Mouse (Mus musculus) stomach, embryonic 16.5 days (tissue): ENCODE data around the gene Chrna5. TPM values are rescaled to one million over a fixed set of nuclear protein-coding genes. Genes with fewer than 3 reads are reported as not detected.

Experiments
- ATAC-seq: fragments of 200-750 bp; cut with Nextera tagmentation; 2 replicates; pipeline ENCODE4 v1.8.0; 2017; ENCODE audit warnings: moderate number of reproducible peaks, moderate TSS enrichment; ENCODE audit not compliant: insufficient read depth, low FRiP score
- H3K27ac ChIP-seq: fragments of 300-500 bp; sonication (generic); 2 replicates; pipeline ENCODE4 v1.5.1; 2014; ENCODE audit warnings: low read length
- H3K27me3 ChIP-seq: fragments of 300-500 bp; sonication (generic); 2 replicates; pipeline ENCODE4 v1.6.1; 2014; ENCODE audit warnings: low read length, control low read depth, mixed read lengths; ENCODE audit not compliant: control insufficient read depth, insufficient read depth
- H3K36me3 ChIP-seq: fragments of 300-500 bp; sonication (generic); 2 replicates; pipeline ENCODE4 v1.6.1; 2014; ENCODE audit warnings: low read length; ENCODE audit not compliant: control insufficient read depth, insufficient read depth
- H3K4me1 ChIP-seq: fragments of 300-500 bp; sonication (generic); 2 replicates; pipeline ENCODE4 v1.6.1; 2014; ENCODE audit warnings: low read length, control low read depth, mixed read lengths; ENCODE audit not compliant: control insufficient read depth, insufficient read depth
- H3K4me2 ChIP-seq: fragments of 300-500 bp; sonication (generic); 2 replicates; pipeline ENCODE4 v1.6.1; 2014; ENCODE audit warnings: low read depth, low read length, mixed read lengths
- H3K4me3 ChIP-seq: fragments of 300-500 bp; sonication (generic); replicated peaks from 2 replicates; pipeline ENCODE4 v1.5.1; 2014; ENCODE audit warnings: mild to moderate bottlenecking, low read length
- H3K9ac ChIP-seq: fragments of 300-500 bp; sonication (generic); 2 replicates; pipeline ENCODE4 v1.6.1; 2014; ENCODE audit warnings: low read length
- H3K9me3 ChIP-seq: fragments of 300-500 bp; sonication (generic); replicated peaks from 2 replicates; pipeline ENCODE4 v1.6.1; 2016; ENCODE audit warnings: low read length, control low read depth; ENCODE audit not compliant: control insufficient read depth
- WGBS: fragments of 180-500 bp; shearing (Covaris S2); extraction: QIAGEN DNeasy Blood & Tissue Kit; methylation state at CpG from one replicate; pipeline ENCODE4 v1.1.7; 2014; 5-methylcytosine and 5-hydroxymethylcytosine counted together
- polyA plus RNA-seq: library from polyadenylated mRNA; unstranded; fragments of >200 nt; fragmentation: Nextera tagmentation; extraction: Ambion mirVana; gene quantifications from 2 replicates; pipeline ENCODE4 v1.2.1, GENCODE M21; 2015

Chrna5 gene
- polyA plus RNA-seq, 1 experiment from 2014 or later: 0.44 TPM

DNA sequence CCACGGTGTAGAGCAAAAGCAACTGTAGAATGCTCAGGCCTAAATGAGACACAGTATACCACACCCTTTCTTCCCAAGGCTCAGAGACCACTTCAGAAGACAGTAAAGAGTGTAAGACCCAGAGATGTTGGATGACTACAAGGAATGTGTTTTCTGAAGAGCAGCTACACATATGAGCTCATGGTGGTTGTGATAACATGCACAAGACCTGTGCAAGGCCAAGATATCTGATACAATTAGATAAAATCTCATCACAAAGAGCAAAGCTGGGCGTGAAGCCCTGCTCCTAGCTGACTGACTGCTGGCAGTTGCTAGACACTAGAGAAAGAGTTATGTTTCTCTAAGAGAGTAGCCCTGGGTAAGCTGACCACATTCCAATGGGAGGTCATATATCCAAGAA is 29.0 kb downstream of the Chrna5 start:
- no peak overlapping the region for H3K4me2 ChIP-seq
- 60% methylated on average over 2 of the region's 2 CpGs for WGBS

GRCm38 (mm10) chr9:55010588-55011350 is 30.1 kb downstream of the Chrna5 start:
- no peak overlapping the region for H3K4me2 ChIP-seq
- H3K9ac ChIP-seq: no peak overlapping the region
- H3K9me3 ChIP-seq: no peaks in the 10 kb centered on the region
- no peak for ATAC-seq
- WGBS: 30% methylated on average over 6 of the region's 6 CpGs
- H3K27me3 ChIP-seq: no peaks in the 10 kb centered on the region
- no peaks in the 10 kb centered on the region for H3K36me3 ChIP-seq
- H3K4me3 ChIP-seq: no peak overlapping the region
- H3K27ac ChIP-seq: no peak overlapping the region
- H3K4me1 ChIP-seq: no peaks in the 10 kb centered on the region

More for the DNA sequence above, 29.0 kb downstream of the Chrna5 start:
- H3K27me3 ChIP-seq: no peaks in the 10 kb centered on the region
- H3K9ac ChIP-seq: no peak overlapping the region
- ATAC-seq: no peak
- H3K4me3 ChIP-seq: no peak overlapping the region
- no peaks in the 10 kb centered on the region for H3K36me3 ChIP-seq
- no peaks in the 10 kb centered on the region for H3K9me3 ChIP-seq
- no peaks in the 10 kb centered on the region for H3K4me1 ChIP-seq
- H3K27ac ChIP-seq: no peak overlapping the region

DNA sequence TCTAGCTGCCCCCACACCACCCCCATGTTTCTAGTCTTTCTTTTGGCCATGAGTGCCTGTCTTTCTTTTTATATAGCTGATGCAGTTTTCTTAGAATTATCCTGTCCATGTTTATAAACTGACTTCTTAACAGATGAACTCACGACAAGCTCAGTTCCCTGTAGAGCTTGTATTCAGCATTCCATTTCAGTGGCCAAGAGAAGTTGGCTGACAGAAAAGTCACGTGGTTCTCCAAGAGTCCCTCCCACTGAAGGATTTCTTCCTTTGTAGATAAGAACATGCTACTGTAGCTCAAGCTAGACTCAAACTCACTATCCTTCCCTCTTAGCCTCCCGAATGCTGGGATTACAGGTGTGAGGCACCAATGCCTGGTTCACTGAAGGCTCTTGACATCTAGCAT is 36.2 kb downstream of the Chrna5 start:
- no peaks in the 10 kb centered on the region for H3K27me3 ChIP-seq
- no peaks in the 10 kb centered on the region for H3K4me1 ChIP-seq
- no peaks in the 10 kb centered on the region for H3K9me3 ChIP-seq
- no peak for ATAC-seq
- H3K27ac ChIP-seq: no peak overlapping the region
- 64% methylated on average over 3 of the region's 3 CpGs for WGBS
- no peak overlapping the region for H3K9ac ChIP-seq
- H3K36me3 ChIP-seq: no peaks in the 10 kb centered on the region
- H3K4me2 ChIP-seq: no peak overlapping the region
- H3K4me3 ChIP-seq: no peak overlapping the region

DNA sequence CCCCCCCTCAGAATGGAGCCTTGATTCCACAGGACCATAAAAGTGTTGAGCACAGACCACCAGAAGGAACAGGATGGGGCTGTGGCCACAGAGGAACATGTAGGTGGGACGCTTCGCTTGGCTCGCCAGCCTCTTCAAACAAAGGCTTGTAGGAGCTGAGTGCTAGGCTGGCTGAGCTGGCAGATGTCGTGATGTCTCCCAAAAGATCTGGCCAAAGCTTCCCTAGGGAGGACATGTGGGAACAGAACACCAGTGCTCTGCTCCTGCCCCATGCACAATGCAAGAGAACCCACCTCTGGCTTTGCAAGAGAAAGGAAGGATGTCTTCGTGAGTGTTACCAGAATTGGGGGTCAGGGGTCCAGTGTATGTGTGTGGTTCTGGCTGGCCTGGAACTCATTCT is 42.6 kb downstream of the Chrna5 start:
- 73% methylated on average over 5 of the region's 5 CpGs for WGBS
- no peak for ATAC-seq

GRCm38 (mm10) chr9:55023902-55024583 is 43.4 kb downstream of the Chrna5 start:
- H3K9ac ChIP-seq: no peak overlapping the region
- no peak overlapping the region for H3K4me2 ChIP-seq
- H3K36me3 ChIP-seq: no peaks in the 10 kb centered on the region
- no peaks in the 10 kb centered on the region for H3K9me3 ChIP-seq
- 39% methylated on average over 13 of the region's 13 CpGs for WGBS
- H3K4me3 ChIP-seq: no peak overlapping the region
- no peak overlapping the region for H3K27ac ChIP-seq
- ATAC-seq: no peak
- H3K4me1 ChIP-seq: peaks cover 8% of the 10 kb centered on the region
- peaks cover 33% of the 10 kb centered on the region for H3K27me3 ChIP-seq

More for the DNA sequence above, 42.6 kb downstream of the Chrna5 start:
- no peaks in the 10 kb centered on the region for H3K36me3 ChIP-seq
- no peak overlapping the region for H3K27ac ChIP-seq
- no peak overlapping the region for H3K4me3 ChIP-seq
- H3K27me3 ChIP-seq: peaks cover 33% of the 10 kb centered on the region
- peaks cover 8% of the 10 kb centered on the region for H3K4me1 ChIP-seq
- no peaks in the 10 kb centered on the region for H3K9me3 ChIP-seq
- no peak overlapping the region for H3K4me2 ChIP-seq
- H3K9ac ChIP-seq: no peak overlapping the region

GRCm38 (mm10) chr9:55025534-55026274 is 45.0 kb downstream of the Chrna5 start:
- H3K27ac ChIP-seq: no peak overlapping the region
- ATAC-seq: no peak

DNA sequence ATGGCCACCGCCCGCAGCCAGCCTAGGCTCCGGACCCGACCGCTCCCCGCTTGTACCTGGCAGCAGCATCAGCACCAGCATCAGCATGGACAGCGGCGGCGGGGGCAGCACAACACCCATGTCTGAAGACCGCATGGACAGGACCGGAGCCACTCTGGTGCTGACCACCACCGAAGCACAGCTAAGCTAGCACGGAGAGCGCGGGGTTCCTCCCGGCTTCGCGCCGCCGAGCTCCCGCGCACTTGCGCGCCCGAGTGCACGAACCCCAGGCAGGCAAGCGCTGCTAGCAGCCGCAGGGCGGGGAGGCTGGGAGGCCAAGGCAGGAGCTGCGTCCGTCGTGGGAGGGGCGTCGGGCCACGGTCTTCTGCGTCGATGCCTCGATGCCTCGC is 45.6 kb downstream of the Chrna5 start, which contains the start of gene Chrna3:
TSS of gene Chrna3 (minus strand) at position 288 of the 389 bp plus-strand sequence.
- Histone ChIP-seq H3K9me3 (no peaks in the 10 kb centered on the region), H3K4me1 (peaks cover 8% of the 10 kb centered on the region), H3K4me3 (peak within 1 kb of the TSS; percentile 29), H3K27me3 (peaks cover 33% of the 10 kb centered on the region), H3K36me3 (no peaks in the 10 kb centered on the region), H3K27ac (no peak within 1 kb of the TSS), H3K9ac (peak within 1 kb of the TSS; percentile 33; the same call in 1 of the 2 replicates), H3K4me2 (peak within 1 kb of the TSS; percentile 45)
- WGBS: under 1% methylated on average over 39 of the region's 39 CpGs
- ATAC-seq: peak; percentile 44; the same call in 1 of the 2 replicates

More at GRCm38 (mm10) chr9:55025534-55026274, 45.0 kb downstream of the Chrna5 start:
- WGBS: 8% methylated on average over 38 of the region's 38 CpGs
- no peaks in the 10 kb centered on the region for H3K9me3 ChIP-seq
- no peak overlapping the region for H3K9ac ChIP-seq
- H3K36me3 ChIP-seq: no peaks in the 10 kb centered on the region
- peak overlapping the region; percentile 29 for H3K4me3 ChIP-seq
- H3K27me3 ChIP-seq: peaks cover 33% of the 10 kb centered on the region
- H3K4me1 ChIP-seq: peaks cover 8% of the 10 kb centered on the region
- peak overlapping the region; percentile 45 for H3K4me2 ChIP-seq

DNA sequence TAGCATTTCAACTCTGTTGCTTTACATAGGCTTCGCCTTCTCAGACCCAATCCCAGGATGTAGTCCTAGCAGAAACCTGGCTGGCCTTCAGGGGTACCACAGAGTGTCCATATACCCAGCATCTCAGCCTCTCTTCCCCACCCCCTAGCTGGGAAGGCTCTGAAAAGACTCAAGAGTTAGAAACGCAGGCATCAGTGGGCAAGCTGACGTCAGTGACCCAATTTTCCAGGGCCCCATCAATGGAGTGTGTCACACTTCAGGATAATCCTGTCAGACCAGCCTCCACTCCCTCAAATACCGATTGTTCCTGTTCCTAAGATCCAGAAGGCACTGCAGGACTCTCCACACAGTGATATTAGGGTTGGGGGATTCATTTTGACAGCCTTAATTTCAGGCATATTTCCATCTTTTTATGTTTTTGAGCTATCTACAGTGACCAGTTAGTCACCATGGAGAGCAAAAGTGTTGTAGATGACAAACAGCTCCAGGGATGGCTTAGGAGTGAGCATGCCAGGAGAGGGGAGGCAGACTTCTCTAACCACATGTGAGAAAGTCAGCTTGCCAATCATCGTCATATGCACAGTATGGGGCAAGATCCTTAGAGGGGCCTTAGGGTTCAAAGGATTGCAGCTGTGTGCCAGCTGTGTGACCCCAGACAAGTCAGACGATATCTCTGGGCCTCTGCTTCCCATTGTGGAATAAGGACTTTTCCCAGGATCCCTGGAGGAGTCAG is 50.9 kb downstream of the Chrna5 start:
- 61% methylated on average over 6 of the region's 6 CpGs for whole genome bisulfite sequencing
- Histone ChIP-seq H3K27ac (no peak overlapping the region), H3K4me3 (no peak overlapping the region), H3K4me1 (no peaks in the 10 kb centered on the region), H3K4me2 (no peak overlapping the region), H3K9me3 (no peaks in the 10 kb centered on the region), H3K36me3 (no peaks in the 10 kb centered on the region), H3K9ac (no peak overlapping the region), H3K27me3 (peaks cover 7% of the 10 kb centered on the region)
- ATAC-seq: no peak
